Mouse (Mus musculus) E14TG2a.4 (cell line): ENCODE data around the gene Cabp2.

Source experiments
- H3K27me3 ChIP-seq: 2 replicates; pipeline ENCODE4 v1.6.1; 2014; ENCODE audit warnings: low read length, control low read depth; ENCODE audit not compliant: insufficient read depth
- H3K36me3 ChIP-seq: 2 replicates; pipeline ENCODE4 v1.6.1; 2014; ENCODE audit warnings: low read length, control low read depth; ENCODE audit not compliant: insufficient read depth
- H3K4me1 ChIP-seq: replicated peaks from 2 replicates; pipeline ENCODE4 v1.6.1; 2014; ENCODE audit warnings: low read depth, low read length, control low read depth
- H3K4me3 ChIP-seq: replicated peaks from 2 replicates; pipeline ENCODE4 v1.5.1; 2014; ENCODE audit warnings: mild to moderate bottlenecking, low read length
- H3K9me3 ChIP-seq: 2 replicates; pipeline ENCODE4 v1.6.1; 2014; ENCODE audit warnings: low read length, control low read depth
- CTCF ChIP-seq: conservative IDR thresholded peaks from 2 replicates; pipeline ENCODE4 v1.5.1; 2014; ENCODE audit warnings: low read length
- NANOG ChIP-seq: IDR thresholded peaks from 2 replicates; pipeline ENCODE4 v1.6.1; 2014; ENCODE audit warnings: borderline replicate concordance, low read length, mixed read lengths
- POU5F1 ChIP-seq: IDR thresholded peaks from 2 replicates; pipeline ENCODE4 v1.6.1; 2014; ENCODE audit warnings: low read length, borderline replicate concordance

The Cabp2 gene

GRCm38 (mm10) chr19:4070311-4070710, 11.1 kb upstream of the Cabp2 start:
- Histone ChIP-seq H3K4me1 (peaks cover 21% of the 10 kb centered on the region), H3K36me3 (no peaks in the 10 kb centered on the region), H3K27me3 (no peaks in the 10 kb centered on the region), H3K9me3 (peaks cover 6% of the 10 kb centered on the region), H3K4me3 (0 out of 2 replicates have a peak overlapping the region, but pooled peaks have one; percentile 17)
- TF ChIP-seq POU5F1, result no peak
- no peak for TF ChIP-seq NANOG
- TF ChIP-seq CTCF, result no peak

- 0 out of 2 replicates have a peak overlapping the region, but pooled peaks have one; percentile 17 for H3K4me3 ChIP-seq
- H3K36me3 ChIP-seq, result no peaks in the 10 kb centered on the region
- H3K9me3 ChIP-seq, result peaks cover 10% of the 10 kb centered on the region
- peaks cover 21% of the 10 kb centered on the region for H3K4me1 ChIP-seq
- no peaks in the 10 kb centered on the region for H3K27me3 ChIP-seq
- TF ChIP-seq POU5F1, result no peak
- no peak for TF ChIP-seq CTCF
These were observed 10.6 kb upstream of the Cabp2 start for GRCm38 (mm10) chr19:4070756-4071155.

GRCm38 (mm10) chr19:4071406-4071805, 10.0 kb upstream of the Cabp2 start:
- no peak overlapping the region for H3K4me3 ChIP-seq
- no peaks in the 10 kb centered on the region for H3K36me3 ChIP-seq
- H3K9me3 ChIP-seq, result peaks cover 13% of the 10 kb centered on the region
- H3K4me1 ChIP-seq, result peaks cover 21% of the 10 kb centered on the region
- no peaks in the 10 kb centered on the region for H3K27me3 ChIP-seq
- TF ChIP-seq POU5F1 (no peak), NANOG (no peak), CTCF (no peak)

DNA sequence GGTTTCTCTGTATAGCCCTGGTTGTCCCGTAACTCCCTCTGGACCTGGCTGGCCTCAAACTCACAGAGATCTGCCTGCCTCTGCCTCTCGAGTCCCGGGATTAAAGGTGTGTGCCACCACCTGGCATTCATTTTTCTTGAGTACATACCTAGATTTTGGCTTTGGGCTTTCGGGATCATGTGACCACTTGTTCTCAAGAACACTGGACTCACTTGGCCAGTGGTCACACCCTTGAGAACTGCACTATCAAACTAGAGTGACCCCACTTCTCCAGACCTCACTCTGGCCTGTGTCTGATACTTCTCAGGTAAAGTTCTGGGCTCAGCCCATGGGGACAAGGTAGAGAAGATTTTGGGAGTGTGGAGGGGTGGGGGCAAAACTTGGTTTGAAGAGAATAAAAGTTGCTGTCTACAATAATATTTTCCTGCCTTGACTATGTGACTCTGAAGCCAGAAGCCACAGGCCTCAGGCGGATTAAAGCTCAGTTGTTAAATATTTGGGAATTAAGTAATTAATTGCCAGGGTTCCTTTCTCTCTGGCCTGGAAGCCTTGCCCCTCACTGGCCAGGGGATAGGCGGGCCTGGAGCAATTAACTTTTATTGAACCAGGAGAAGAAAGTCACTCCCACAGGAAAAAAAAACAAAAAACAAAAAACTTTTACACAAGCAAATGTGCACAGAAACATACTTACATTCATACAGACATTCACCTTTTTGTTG, 8.5 kb upstream of the Cabp2 start:
- TF ChIP-seq POU5F1 (no peak), NANOG (no peak), CTCF (no peak)
- H3K36me3 ChIP-seq, result no peaks in the 10 kb centered on the region
- no peaks in the 10 kb centered on the region for H3K27me3 ChIP-seq
- H3K4me3 ChIP-seq, result no peak overlapping the region
- peaks cover 16% of the 10 kb centered on the region for H3K9me3 ChIP-seq
- H3K4me1 ChIP-seq, result peaks cover 15% of the 10 kb centered on the region

GRCm38 (mm10) chr19:4075531-4075930, 5.8 kb upstream of the Cabp2 start:
- Histone ChIP-seq H3K36me3 (no peaks in the 10 kb centered on the region), H3K9me3 (peaks cover 16% of the 10 kb centered on the region), H3K4me1 (peaks cover 7% of the 10 kb centered on the region), H3K4me3 (no peak overlapping the region), H3K27me3 (peaks cover 4% of the 10 kb centered on the region; the same call in 1 of the 2 replicates)
- TF ChIP-seq CTCF (no peak), NANOG (no peak), POU5F1 (no peak)

- Histone ChIP-seq H3K27me3 (peaks cover 15% of the 10 kb centered on the region), H3K9me3 (peaks cover 10% of the 10 kb centered on the region), H3K4me1 (peaks cover 21% of the 10 kb centered on the region), H3K4me3 (no peak overlapping the region), H3K36me3 (no peaks in the 10 kb centered on the region)
- TF ChIP-seq NANOG (no peak), POU5F1 (no peak), CTCF (no peak)
These were observed 1.8 kb upstream of the Cabp2 start for GRCm38 (mm10) chr19:4079594-4079993.

DNA sequence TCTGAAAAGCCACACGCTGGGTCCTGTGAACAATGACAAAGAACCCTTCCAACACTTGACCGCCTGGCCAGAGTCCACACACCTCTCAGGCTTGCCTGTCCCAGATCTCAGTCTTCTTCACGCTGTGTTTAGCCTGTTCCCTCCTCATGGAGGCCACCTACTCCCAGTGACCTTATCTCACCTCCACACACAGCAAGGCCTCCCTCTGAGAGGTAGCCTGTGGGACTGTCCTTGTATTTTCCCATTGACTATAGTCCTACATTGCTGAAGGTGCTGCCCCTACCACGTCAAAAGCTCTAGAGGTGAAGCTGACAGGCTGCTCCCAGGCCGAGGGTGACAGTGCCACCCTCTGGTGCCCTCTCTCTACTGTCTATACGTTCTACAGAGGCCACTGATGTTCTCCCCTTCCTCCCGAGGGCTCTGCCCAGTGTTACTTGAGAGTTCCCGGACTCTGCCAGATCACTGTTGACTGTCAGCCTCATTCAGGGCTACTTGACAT, 818 bp upstream of the Cabp2 start:
- TF ChIP-seq POU5F1, result no peak
- TF ChIP-seq NANOG, result no peak
- TF ChIP-seq CTCF, result no peak
- H3K4me1 ChIP-seq, result peaks cover 21% of the 10 kb centered on the region
- H3K36me3 ChIP-seq, result no peaks in the 10 kb centered on the region
- H3K9me3 ChIP-seq, result peaks cover 8% of the 10 kb centered on the region
- H3K4me3 ChIP-seq, result no peak overlapping the region
- peaks cover 15% of the 10 kb centered on the region for H3K27me3 ChIP-seq

DNA sequence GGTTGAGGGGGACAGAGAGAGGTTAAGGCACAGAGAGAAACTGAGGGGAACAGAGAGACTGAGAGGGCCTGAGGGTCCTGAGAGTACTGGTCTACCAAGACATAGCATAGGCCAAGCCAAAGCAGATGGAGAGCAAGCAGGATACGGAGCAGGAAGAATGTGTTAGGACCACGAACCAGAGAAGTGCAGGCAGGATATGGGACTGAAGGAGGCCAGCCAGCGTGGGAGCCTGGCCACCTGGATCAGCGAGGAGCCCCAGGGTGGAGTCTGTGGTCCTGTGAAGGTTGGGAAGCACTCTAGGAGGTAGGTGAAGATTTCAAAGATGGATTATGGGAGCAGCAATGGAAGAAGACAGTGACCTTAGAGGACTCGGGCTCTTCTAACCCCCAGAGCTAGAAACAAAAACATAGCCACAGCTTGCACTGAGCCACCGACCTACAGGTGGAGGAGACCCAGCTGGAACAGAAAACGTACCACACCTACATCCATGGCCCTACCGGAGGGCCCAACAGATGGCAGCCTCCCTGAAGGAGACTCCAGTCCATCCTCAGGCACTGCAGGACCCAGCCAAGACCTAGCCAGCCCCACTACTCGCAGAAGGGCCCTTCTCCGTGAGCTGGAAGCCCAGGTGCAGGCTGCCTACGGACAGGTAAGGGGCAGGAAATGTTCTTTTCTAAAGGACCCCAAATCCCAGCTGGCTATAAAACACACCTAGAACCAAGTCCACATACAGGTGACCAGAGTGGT, 1.0 kb downstream of the Cabp2 start:
- no peaks in the 10 kb centered on the region for H3K9me3 ChIP-seq
- H3K4me1 ChIP-seq, result peaks cover 21% of the 10 kb centered on the region
- no peak for TF ChIP-seq CTCF
- TF ChIP-seq NANOG, result no peak
- no peak for TF ChIP-seq POU5F1
- H3K27me3 ChIP-seq, result peaks cover 21% of the 10 kb centered on the region
- H3K4me3 ChIP-seq, result peak overlapping the region; percentile 37; the same call in 1 of the 2 replicates
- H3K36me3 ChIP-seq, result no peaks in the 10 kb centered on the region

DNA sequence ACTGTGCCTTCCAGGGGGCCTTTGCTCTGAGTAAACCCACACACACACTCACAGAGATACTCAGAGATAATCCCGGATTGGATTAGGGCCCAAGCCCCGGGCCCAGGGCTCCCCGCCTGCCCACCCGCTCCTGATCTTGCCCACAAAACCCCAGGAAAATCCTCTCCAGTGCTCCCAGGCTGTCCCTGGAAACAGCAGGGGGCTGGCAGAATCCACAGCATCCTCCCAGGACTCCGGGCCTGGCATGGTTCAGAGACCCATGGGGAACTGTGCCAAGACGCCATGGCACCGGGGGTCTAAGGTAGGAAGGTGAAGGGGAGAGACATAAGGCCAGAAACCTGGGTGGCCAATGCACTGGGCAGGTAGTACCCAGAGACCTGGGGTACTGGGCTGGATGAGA, 1.9 kb downstream of the Cabp2 start:
- Histone ChIP-seq H3K9me3 (no peaks in the 10 kb centered on the region), H3K4me1 (peaks cover 24% of the 10 kb centered on the region), H3K4me3 (peak overlapping the region; percentile 37), H3K27me3 (peaks cover 21% of the 10 kb centered on the region), H3K36me3 (no peaks in the 10 kb centered on the region)
- no peak for TF ChIP-seq POU5F1
- no peak for TF ChIP-seq NANOG
- no peak for TF ChIP-seq CTCF
